Mouse (Mus musculus): ENCODE data around the gene Gcnt2.

Gcnt2 gene

GRCm38 (mm10) chr13:41000140-41000925 is 140.8 kb downstream of the Gcnt2 start:
- no peak for DNase-seq (ENCODE audit: low spot score)

- DNase-seq (ENCODE audit: low spot score), result peak; percentile 83
Observed at GRCm38 (mm10) chr13:41000926-41001639, 141.5 kb downstream of the Gcnt2 start, which contains the start of gene Pak1ip1. TSS of gene Pak1ip1 (plus strand) at chr13:41001023.

- DNase-seq (ENCODE audit: low spot score), result no peak
Observed at GRCm38 (mm10) chr13:41002001-41002400, 142.4 kb downstream of the Gcnt2 start.

GRCm38 (mm10) chr13:41006244-41006643 is 146.7 kb downstream of the Gcnt2 start:
- DNase-seq (ENCODE audit: low spot score), result no peak

- no peak for DNase-seq (ENCODE audit: low spot score)
Observed at GRCm38 (mm10) chr13:41008271-41008670, 148.7 kb downstream of the Gcnt2 start.

GRCm38 (mm10) chr13:41008946-41009345 is 149.4 kb downstream of the Gcnt2 start:
- no peak for DNase-seq (ENCODE audit: low spot score)
